Mouse (Mus musculus) olfactory bulb, adult 2 months (tissue): ENCODE measurements at regions not wholly inside any gene's neighbourhood (a gene's known extent, or its start where the extent isn't known, plus 50 kb on each side); places are given as distances from the start of the nearest gene placed in this dataset.

Experiments
- CTCF ChIP-seq: fragments of 200-500 bp; IDR thresholded peaks from 2 replicates; pipeline ENCODE4 v1.5.1; 2012; ENCODE audit warnings: low read depth, mild to moderate bottlenecking, low read length, moderate library complexity; ENCODE audit not compliant: insufficient read depth
- POLR2A ChIP-seq: fragments of 200-500 bp; IDR thresholded peaks from 2 replicates; pipeline ENCODE4 v1.6.1; 2012; ENCODE audit warnings: mild to moderate bottlenecking, low read depth, low read length, moderate library complexity; ENCODE audit not compliant: insufficient read depth

DNA sequence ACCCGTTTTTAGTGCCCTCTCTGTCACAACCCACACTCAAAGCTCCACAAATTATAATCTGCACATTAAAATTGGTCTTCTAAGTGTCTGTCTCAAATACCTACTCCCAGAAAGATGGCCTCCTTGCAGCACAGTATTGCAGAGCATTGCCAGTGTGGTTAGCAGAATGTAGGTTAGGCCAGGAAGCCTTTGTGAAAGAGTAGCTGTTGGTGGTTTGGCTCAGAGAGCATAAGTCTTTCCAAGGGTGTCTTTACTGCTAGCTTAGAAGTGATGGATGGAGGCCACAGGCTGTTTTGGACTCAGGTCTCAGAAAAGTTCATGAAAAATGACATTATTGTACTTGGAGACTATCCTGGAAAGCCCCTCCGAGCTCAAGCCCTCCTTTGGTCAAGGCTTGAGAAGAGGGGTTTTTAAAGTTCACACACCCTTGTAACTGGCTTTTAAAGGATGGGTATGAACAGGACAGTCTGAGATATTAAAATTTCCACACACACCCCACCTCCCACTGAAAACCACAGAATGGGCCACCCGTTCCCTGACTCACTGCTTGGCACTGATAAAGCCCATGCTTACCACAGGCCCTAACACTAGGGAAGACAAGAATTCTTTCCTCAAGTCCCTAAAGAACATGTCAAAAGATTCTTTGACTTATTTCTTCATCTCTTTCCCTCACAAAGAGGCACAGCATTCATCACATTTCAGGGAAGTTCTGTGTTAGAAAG is 605.1 kb downstream of the Ets1 start:
- no peak for TF ChIP-seq POLR2A
- no peak for TF ChIP-seq CTCF
